Mouse (Mus musculus): ENCODE results near the gene Wdr26. TPM values are rescaled to one million over a fixed set of nuclear protein-coding genes. Genes with fewer than 3 reads are reported as not detected.

Gene Wdr26
- 34.0 and 62.5 TPM in 2 replicates for polyA plus RNA-seq (2012; ENCODE audit: low replicate concordance)

DNA sequence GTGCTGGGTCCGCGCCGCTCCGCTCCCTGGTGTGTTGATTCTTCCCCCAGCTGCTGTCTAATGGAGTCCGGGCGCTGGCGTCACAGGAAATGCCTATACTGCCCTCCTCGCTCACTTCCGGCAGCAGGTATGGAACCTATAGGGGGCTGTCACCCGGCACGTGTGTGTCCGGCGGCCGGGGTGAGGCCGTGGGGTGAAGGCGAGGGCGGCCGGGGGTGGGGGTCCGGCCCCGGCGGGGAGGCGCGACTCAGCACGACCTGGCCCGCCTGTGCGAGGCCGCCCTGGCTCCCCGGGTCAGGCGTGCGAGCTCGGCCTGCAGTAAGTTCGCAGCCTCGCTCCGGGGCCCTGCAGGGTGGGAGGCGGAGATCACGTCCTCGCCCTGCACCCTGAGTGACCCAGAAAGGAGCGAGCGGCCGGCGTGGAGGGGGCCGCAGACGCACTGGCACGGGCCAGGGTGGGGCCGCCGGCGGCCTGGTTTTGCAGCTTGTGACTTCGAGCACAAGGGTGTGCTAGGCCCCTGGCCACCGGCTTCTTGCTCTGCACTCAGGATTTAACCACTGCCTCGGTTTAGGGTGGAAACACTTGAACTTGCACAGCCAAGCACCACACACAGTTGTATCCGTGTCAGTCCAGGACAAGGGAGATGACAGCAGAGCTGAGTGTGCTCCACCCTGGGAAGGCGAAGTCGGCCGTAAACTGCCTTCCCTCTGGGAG lies at the start of gene Wdr26:
TSS of gene Wdr26 (minus strand) at position 82 of the 714 bp plus-strand sequence.

DNA sequence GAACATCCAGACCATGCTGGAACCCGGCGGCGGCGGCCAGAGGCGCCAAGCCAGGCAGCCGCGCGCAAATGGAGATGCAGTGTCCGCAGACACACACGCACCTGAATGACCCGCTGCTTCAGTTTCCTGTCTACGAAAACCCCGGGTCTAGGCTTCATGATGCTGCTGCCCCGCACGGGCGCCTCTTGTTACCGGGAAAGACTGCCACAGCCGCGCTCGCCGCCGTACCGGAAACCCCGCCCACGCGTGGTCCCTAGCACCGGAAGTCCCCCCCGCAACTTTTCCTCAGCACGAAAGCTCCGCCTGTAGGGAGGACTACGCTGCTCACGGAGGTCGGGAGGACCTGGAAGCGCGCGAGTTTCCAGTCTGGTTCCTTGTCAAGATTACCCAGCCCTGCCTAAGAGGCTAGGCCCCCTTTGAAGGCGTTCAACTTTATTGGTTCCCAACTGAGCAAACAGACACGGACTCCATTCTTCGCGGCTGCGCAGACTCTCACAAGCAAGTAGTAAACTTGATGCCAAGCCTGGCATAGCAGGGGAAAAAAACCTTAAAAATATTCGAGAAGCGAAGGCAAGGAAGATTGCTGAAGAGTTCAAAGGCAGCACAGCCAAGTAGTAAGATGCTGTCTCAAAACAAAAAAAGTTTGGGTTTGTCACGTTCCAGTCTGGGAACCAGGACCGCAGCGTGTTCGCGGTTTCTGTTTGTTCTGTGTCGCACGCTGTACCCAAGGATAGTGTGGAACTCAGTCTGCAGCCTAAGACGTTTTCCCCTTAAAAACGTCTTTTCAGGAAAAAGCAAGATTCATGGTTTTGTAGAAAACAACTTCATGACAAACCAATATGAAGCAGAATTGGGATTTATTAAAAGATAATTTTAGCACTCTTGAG lies 67.6 kb downstream of the Wdr26 start, which contains the start of the genes Nvl and Cnih4:
TSS of gene Nvl (minus strand) at position 255 of the 887 bp plus-strand sequence.
TSS of gene Cnih4 (plus strand) at position 744 of the 887 bp plus-strand sequence.

Other genes starting within 250 kb of the Wdr26 start
- 23.9 and 26.5 TPM in 2 replicates for gene Ephx1, start 191.1 kb downstream of the Wdr26 start, polyA plus RNA-seq (2012; ENCODE audit: low replicate concordance)
- not detected in 2 replicates for gene 9130409I23Rik, start 160.8 kb downstream of the Wdr26 start, polyA plus RNA-seq (2012; ENCODE audit: low replicate concordance)
- gene Nvl, start 67.8 kb downstream of the Wdr26 start, polyA plus RNA-seq (2012; ENCODE audit: low replicate concordance), result 4.9 and 5.0 TPM in 2 replicates
- 9.7 and 12.8 TPM in 2 replicates for gene Cnih4, start 67.3 kb downstream of the Wdr26 start, polyA plus RNA-seq (2012; ENCODE audit: low replicate concordance)
- not detected in 2 replicates for gene Cnih3, start 140.6 kb upstream of the Wdr26 start, polyA plus RNA-seq (2012; ENCODE audit: low replicate concordance)

Measured in hematopoietic multipotent progenitor cell, adult 10-12 weeks (in vitro differentiated cells).